Mouse (Mus musculus): Measurements from ENCODE around the gene Lzts2. TPM values are rescaled to one million over a fixed set of nuclear protein-coding genes. Genes with fewer than 3 reads are reported as not detected.

Gene Lzts2
- polyA plus RNA-seq (2016; fragmentation: Nextera tagmentation; extraction: Ambion mirVana), result 105 TPM in 2 replicates

- H3K36me3 ChIP-seq, result peaks cover 27% of the 10 kb centered on the region
These were observed at the start of gene Lzts2 for GRCm38 (mm10) chr19:45014335-45014971. Gene Lzts2 (plus strand): TSS chr19:45014414.

GRCm38 (mm10) chr19:44965978-44966377 lies 48.2 kb upstream of the Lzts2 start:
- Histone ChIP-seq H3K4me2 (no peak overlapping the region), H3K4me1 (replicated peaks) (no peaks in the 10 kb centered on the region), H3K9me3 (no peaks in the 10 kb centered on the region), H3K4me3 (replicated peaks) (no peak overlapping the region), H3K36me3 (peaks cover 90% of the 10 kb centered on the region), H3K27me3 (no peaks in the 10 kb centered on the region), H3K27ac (no peak overlapping the region), H3K9ac (replicated peaks) (no peak overlapping the region)
- WGBS, result 91% methylated on average over 1 of the region's 1 CpGs
- ATAC-seq (ENCODE audit: insufficient number of reproducible peaks, insufficient read depth, low FRiP score, low TSS enrichment, low read depth), result no peak

More at GRCm38 (mm10) chr19:45014335-45014971, at the start of gene Lzts2:
- peak within 1 kb of the TSS; percentile 98 for H3K27ac ChIP-seq
- 2% methylated on average over 10 of the region's 10 CpGs for WGBS
- H3K9ac ChIP-seq (replicated peaks), result peak within 1 kb of the TSS; percentile 93
- peak within 1 kb of the TSS; percentile 83 for H3K4me2 ChIP-seq
- ATAC-seq (ENCODE audit: insufficient number of reproducible peaks, insufficient read depth, low FRiP score, low TSS enrichment, low read depth), result no peak
- peaks cover 53% of the 10 kb centered on the region for H3K4me1 ChIP-seq (replicated peaks)
- peak within 1 kb of the TSS; percentile 75 for H3K4me3 ChIP-seq (replicated peaks)
- no peaks in the 10 kb centered on the region for H3K9me3 ChIP-seq
- no peaks in the 10 kb centered on the region for H3K27me3 ChIP-seq

DNA sequence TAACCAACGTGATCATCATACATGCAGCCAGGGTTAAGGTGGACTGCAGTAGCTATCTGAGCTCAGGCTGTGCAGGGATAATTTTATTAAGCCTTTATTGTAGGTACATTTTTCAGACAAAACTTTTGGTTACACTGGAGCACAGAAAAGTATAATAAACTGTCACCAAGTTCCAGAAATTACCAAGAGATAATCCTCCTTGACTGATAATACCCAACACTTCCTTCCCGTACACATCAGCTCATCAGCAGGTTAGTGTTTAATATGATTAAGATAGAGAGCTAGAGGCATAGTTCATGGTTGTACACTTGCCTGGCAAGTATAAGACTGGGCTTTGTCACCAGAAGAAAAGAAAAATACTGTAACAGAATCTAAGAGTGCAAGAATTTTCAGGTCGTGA lies 45.9 kb upstream of the Lzts2 start:
- no peak overlapping the region for H3K9ac ChIP-seq (replicated peaks)
- no peaks in the 10 kb centered on the region for H3K9me3 ChIP-seq
- no peak overlapping the region for H3K4me3 ChIP-seq (replicated peaks)
- no peak overlapping the region for H3K4me2 ChIP-seq
- ATAC-seq (ENCODE audit: insufficient number of reproducible peaks, insufficient read depth, low FRiP score, low TSS enrichment, low read depth), result no peak
- no peaks in the 10 kb centered on the region for H3K4me1 ChIP-seq (replicated peaks)
- no peak overlapping the region for H3K27ac ChIP-seq
- no peaks in the 10 kb centered on the region for H3K27me3 ChIP-seq
- WGBS, result 82% methylated on average over 3 of the region's 3 CpGs
- H3K36me3 ChIP-seq, result peaks cover 92% of the 10 kb centered on the region

- Histone ChIP-seq H3K4me3 (replicated peaks) (no peak overlapping the region), H3K4me2 (no peak overlapping the region), H3K9ac (replicated peaks) (no peak overlapping the region), H3K4me1 (replicated peaks) (no peaks in the 10 kb centered on the region), H3K27ac (no peak overlapping the region), H3K27me3 (no peaks in the 10 kb centered on the region), H3K9me3 (no peaks in the 10 kb centered on the region), H3K36me3 (peaks cover 98% of the 10 kb centered on the region)
- no peak for ATAC-seq (ENCODE audit: insufficient number of reproducible peaks, insufficient read depth, low FRiP score, low TSS enrichment, low read depth)
- WGBS, result 90% methylated on average over 6 of the region's 6 CpGs
These were observed 37.6 kb upstream of the Lzts2 start for GRCm38 (mm10) chr19:44976636-44977035.

DNA sequence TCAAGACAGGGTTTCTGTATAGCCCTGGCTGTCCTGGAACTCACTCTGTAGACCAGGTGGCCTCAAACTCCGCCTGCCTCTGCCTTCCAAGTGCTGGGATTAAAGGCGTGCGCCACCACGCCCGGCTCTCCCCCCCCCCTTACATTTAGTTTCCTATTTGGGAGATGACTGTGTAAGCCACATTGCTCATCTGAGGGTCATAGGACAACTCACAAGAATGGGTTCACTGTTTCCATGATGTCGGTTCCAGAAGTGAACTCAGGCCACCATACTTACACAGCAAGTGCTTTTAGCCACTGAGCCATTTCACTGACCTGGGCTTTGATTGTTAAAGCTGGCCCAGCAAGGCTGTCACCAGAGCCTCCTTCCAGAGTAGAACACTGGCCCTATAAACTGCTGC lies 37.1 kb upstream of the Lzts2 start:
- H3K27ac ChIP-seq, result no peak overlapping the region
- WGBS, result 89% methylated on average over 6 of the region's 6 CpGs
- no peak overlapping the region for H3K4me3 ChIP-seq (replicated peaks)

DNA sequence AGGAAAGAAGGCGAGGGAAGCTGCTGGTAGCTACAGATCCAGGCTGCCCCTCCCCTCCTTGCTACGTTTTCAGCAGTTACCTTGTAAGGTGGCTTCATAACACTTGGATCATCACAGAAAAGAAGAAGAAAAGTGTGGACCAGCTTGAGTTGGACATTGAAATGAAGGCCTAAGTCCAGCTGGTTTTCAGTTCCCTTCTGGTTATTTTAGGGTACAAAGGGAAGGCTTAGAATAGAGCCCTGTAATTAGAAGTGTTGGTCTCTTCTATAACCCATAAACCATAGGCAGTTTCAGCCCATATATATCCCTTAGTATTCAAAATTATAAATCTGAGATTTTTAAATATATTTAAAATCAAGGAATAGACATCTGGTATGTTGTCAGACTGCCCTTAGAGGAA lies 33.4 kb upstream of the Lzts2 start:
- ATAC-seq (ENCODE audit: insufficient number of reproducible peaks, insufficient read depth, low FRiP score, low TSS enrichment, low read depth), result no peak
- WGBS, result 78% methylated on average over 2 of the region's 2 CpGs
- no peaks in the 10 kb centered on the region for H3K9me3 ChIP-seq
- H3K36me3 ChIP-seq, result peaks cover 71% of the 10 kb centered on the region
- no peak overlapping the region for H3K4me3 ChIP-seq (replicated peaks)
- H3K9ac ChIP-seq (replicated peaks), result no peak overlapping the region
- H3K27ac ChIP-seq, result no peak overlapping the region
- H3K27me3 ChIP-seq, result no peaks in the 10 kb centered on the region
- no peaks in the 10 kb centered on the region for H3K4me1 ChIP-seq (replicated peaks)
- H3K4me2 ChIP-seq, result no peak overlapping the region

More for the DNA sequence above, 37.1 kb upstream of the Lzts2 start:
- ATAC-seq (ENCODE audit: insufficient number of reproducible peaks, insufficient read depth, low FRiP score, low TSS enrichment, low read depth), result no peak
- H3K9me3 ChIP-seq, result no peaks in the 10 kb centered on the region
- no peaks in the 10 kb centered on the region for H3K27me3 ChIP-seq
- no peak overlapping the region for H3K4me2 ChIP-seq
- peaks cover 97% of the 10 kb centered on the region for H3K36me3 ChIP-seq
- no peak overlapping the region for H3K9ac ChIP-seq (replicated peaks)
- no peaks in the 10 kb centered on the region for H3K4me1 ChIP-seq (replicated peaks)

DNA sequence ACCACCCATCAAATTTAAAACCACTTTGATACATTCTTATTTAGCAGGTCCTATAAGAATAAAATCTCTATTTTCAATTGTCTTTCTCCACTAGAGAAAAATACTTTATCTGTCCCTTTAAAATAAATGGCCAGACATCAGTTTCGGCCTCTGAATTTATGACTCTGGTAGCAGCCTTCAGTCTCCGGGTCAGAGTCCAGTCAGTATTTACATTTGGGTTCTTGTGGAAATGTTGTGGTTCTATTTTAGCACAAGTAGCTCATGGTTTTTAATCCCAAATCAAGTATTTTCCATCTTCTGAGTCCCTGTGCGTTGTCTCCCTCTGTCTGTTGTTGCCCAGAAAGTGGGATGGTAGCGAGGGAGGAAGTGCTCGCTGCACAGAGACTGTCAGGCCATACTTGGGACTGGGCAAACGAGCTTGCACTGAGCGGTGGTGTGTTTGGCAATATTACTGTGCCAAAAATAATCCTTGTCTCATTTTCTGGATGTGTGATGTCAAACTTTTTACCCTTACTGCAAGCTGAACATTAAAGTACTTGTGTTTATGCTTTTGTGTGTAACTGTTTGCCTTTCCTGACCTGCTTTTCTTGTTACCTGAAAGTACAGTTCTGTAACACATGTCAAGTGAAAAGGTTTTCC lies 31.6 kb upstream of the Lzts2 start:
- WGBS, result 85% methylated on average over 7 of the region's 7 CpGs
- H3K4me3 ChIP-seq (replicated peaks), result no peak overlapping the region
- peaks cover 53% of the 10 kb centered on the region for H3K36me3 ChIP-seq
- no peaks in the 10 kb centered on the region for H3K9me3 ChIP-seq
- no peak overlapping the region for H3K27ac ChIP-seq
- H3K9ac ChIP-seq (replicated peaks), result no peak overlapping the region
- H3K4me2 ChIP-seq, result no peak overlapping the region
- no peak for ATAC-seq (ENCODE audit: insufficient number of reproducible peaks, insufficient read depth, low FRiP score, low TSS enrichment, low read depth)
- 0 out of 2 replicates have a peak, but pooled peaks cover 3% of the 10 kb centered on the region for H3K4me1 ChIP-seq (replicated peaks)
- H3K27me3 ChIP-seq, result no peaks in the 10 kb centered on the region

DNA sequence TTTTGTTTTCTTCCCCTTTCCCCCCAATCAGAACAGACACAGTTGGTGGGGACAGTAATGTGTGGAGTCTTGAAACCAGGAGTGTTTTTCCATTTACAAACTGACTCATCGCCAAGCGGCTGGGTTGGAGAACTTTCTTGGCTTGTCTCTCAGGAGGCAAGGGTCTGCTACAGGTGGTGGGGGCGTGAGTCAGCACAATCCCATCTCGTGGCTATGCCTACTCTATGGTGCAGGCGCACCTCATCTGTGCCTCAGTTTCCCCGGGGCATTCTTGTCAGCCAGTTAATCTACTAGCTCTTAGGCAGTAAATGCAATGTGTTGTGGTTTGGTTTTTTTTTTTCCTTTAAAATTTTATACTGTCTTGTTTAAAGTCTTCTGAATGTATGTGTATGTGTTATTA lies 30.8 kb upstream of the Lzts2 start:
- Histone ChIP-seq H3K27me3 (no peaks in the 10 kb centered on the region), H3K4me2 (no peak overlapping the region), H3K4me1 (replicated peaks) (0 out of 2 replicates have a peak, but pooled peaks cover 5% of the 10 kb centered on the region), H3K9me3 (no peaks in the 10 kb centered on the region), H3K36me3 (peaks cover 46% of the 10 kb centered on the region), H3K27ac (no peak overlapping the region), H3K4me3 (replicated peaks) (no peak overlapping the region), H3K9ac (replicated peaks) (no peak overlapping the region)
- ATAC-seq (ENCODE audit: insufficient number of reproducible peaks, insufficient read depth, low FRiP score, low TSS enrichment, low read depth), result no peak
- WGBS, result 89% methylated on average over 6 of the region's 6 CpGs

GRCm38 (mm10) chr19:44984420-44984819 lies 29.8 kb upstream of the Lzts2 start:
- H3K9ac ChIP-seq (replicated peaks), result no peak overlapping the region
- no peak overlapping the region for H3K4me2 ChIP-seq
- H3K4me3 ChIP-seq (replicated peaks), result no peak overlapping the region
- no peaks in the 10 kb centered on the region for H3K9me3 ChIP-seq
- H3K27me3 ChIP-seq, result no peaks in the 10 kb centered on the region
- H3K27ac ChIP-seq, result no peak overlapping the region
- 92% methylated on average over 4 of the region's 4 CpGs for WGBS
- peaks cover 36% of the 10 kb centered on the region for H3K36me3 ChIP-seq
- ATAC-seq (ENCODE audit: insufficient number of reproducible peaks, insufficient read depth, low FRiP score, low TSS enrichment, low read depth), result no peak
- H3K4me1 ChIP-seq (replicated peaks), result peaks cover 9% of the 10 kb centered on the region; the same call in 1 of the 2 replicates

DNA sequence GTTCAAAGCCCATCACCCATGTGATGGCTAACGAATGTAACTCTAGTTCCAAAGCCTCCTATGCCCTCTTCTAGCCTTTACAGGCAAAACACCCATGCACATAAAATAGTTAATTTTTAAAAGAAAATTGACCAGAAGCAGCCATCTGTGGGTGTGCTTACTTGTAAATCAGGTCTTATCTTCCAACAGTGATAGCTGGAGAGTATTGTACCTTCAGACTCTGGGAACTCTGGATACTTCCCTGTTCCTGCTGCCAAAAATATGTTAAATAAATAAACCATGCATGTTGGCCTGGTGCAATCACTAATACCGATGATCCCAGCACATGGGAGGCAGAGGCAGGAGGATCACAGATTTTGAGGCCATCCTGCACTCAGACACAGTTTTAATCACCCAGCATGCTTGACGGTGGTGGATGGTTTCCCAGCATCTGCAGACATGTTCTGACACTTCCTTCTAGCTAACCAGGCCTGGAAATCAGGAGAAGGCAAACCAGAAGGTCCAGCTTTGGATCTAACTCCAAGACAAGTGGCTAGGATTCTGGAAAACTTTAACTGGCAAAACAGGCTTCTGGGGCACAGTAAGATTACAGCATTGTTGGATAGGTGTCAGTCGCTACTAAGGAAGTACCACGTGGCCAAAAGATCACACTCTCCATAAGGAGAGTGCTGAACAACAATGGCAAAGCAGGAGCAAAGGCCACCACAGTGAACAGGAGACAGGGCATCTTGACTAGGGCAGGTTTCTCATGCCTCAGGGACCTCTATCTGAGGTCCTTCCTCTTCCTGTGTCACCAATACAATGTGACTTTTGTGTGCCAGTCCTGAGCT lies 28.8 kb upstream of the Lzts2 start:
- Histone ChIP-seq H3K4me1 (replicated peaks) (peaks cover 19% of the 10 kb centered on the region), H3K9me3 (no peaks in the 10 kb centered on the region), H3K4me3 (replicated peaks) (no peak overlapping the region), H3K27ac (no peak overlapping the region), H3K27me3 (no peaks in the 10 kb centered on the region), H3K9ac (replicated peaks) (no peak overlapping the region), H3K36me3 (peaks cover 26% of the 10 kb centered on the region), H3K4me2 (no peak overlapping the region)
- ATAC-seq (ENCODE audit: insufficient number of reproducible peaks, insufficient read depth, low FRiP score, low TSS enrichment, low read depth), result no peak
- 65% methylated on average over 5 of the region's 5 CpGs for WGBS

GRCm38 (mm10) chr19:44987004-44987403 lies 27.2 kb upstream of the Lzts2 start:
- Histone ChIP-seq H3K36me3 (peaks cover 11% of the 10 kb centered on the region), H3K27me3 (no peaks in the 10 kb centered on the region), H3K27ac (no peak overlapping the region), H3K4me1 (replicated peaks) (peaks cover 33% of the 10 kb centered on the region), H3K9ac (replicated peaks) (no peak overlapping the region), H3K4me2 (no peak overlapping the region), H3K4me3 (replicated peaks) (no peak overlapping the region), H3K9me3 (no peaks in the 10 kb centered on the region)
- 70% methylated on average over 6 of the region's 6 CpGs for WGBS
- ATAC-seq (ENCODE audit: insufficient number of reproducible peaks, insufficient read depth, low FRiP score, low TSS enrichment, low read depth), result no peak

Data from limb, embryonic 12.5 days (tissue).